ENCODE assay signal across 10 mouse cellular contexts in the genomic region with DNA sequence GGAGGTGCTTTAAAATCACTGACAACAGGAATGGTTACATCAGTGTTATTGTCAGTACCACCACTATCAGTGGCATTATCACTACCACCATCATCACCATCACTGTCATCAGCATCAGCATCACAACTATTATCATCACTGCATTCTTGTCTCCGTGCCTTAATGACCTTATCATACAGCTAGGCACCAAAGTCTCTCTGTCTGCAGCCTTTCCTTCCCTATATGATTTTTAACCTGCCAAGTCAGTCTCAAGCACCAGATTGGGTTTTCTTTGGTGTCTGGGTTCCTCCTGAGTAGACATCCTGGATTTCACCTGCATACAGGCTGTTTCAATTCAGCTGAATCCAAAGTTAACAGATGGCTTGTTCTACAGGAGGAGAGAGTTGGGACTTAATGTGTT.
"Had no signal": no experiment of that assay in that cellular context is flagged by ENCODE, and none has a peak within 500 bp of the region (broad histone marks: within the 10 kb centered on the region; RNA-seq: fewer than 3 reads in every experiment).

No protein-coding gene starts in this region.

- H3K27ac ChIP-seq: kidney, embryonic 15.5 days; limb, embryonic 13.5 days; liver, embryonic 14.5 days; midbrain, embryonic 12.5 days; stomach, postnatal 0 days had no signal

- H3K4me3 ChIP-seq: kidney, embryonic 15.5 days; limb, embryonic 13.5 days; midbrain, embryonic 12.5 days had no signal

- DNase-seq: kidney, postnatal 14 days; left cerebral cortex, postnatal 4 days; lung, adult 18-20 months; right cerebral cortex, adult 18-20 months; thymus, postnatal 14 days had no signal
